Mouse (Mus musculus): ENCODE data around the gene 1810010D01Rik. TPM values are rescaled to one million over a fixed set of nuclear protein-coding genes. Genes with fewer than 3 reads are reported as not detected.

The 1810010D01Rik gene
- total and polyA plus RNA-seq, 3 experiments = 0.37 TPM; not detected in 2

GRCm38 (mm10) chr7:145159283-145160240, 48.4 kb downstream of the 1810010D01Rik start:
- Histone ChIP-seq H3K27ac (no peak overlapping the region), H3K9ac (ENCODE audit: low read depth, low read length) (no peak overlapping the region), H3K36me3 (ENCODE audit: control insufficient read depth, insufficient read depth, low read length) (no peaks in the 10 kb centered on the region), H3K79me2 (replicated peaks; ENCODE audit: control insufficient read depth, insufficient read depth, low read length) (no peaks in the 10 kb centered on the region), H3K4me3 (no peak overlapping the region), H3K27me3 (ENCODE audit: control insufficient read depth, insufficient read depth, low read length) (no peaks in the 10 kb centered on the region), H3K4me1 (ENCODE audit: control insufficient read depth, insufficient read depth, low read length) (no peaks in the 10 kb centered on the region)
- WGBS = 81% methylated on average over 13 of the region's 13 CpGs
- TF ChIP-seq CTCF (IDR thresholded peaks at IDR 0.05) (no peak), EP300 (IDR thresholded peaks at IDR 0.05; ENCODE audit: insufficient read depth, low read depth, low read length) (no peak), POLR2A (IDR thresholded peaks at IDR 0.05; ENCODE audit: insufficient read depth, low read depth, low read length) (no peak)
- DNase-seq = no peak
- intact Hi-C loops (cut with DNase I) = no loop called here

Other genes starting within 250 kb of the 1810010D01Rik start
- gene Tpcn2, start 75.9 kb upstream of the 1810010D01Rik start, total RNA-seq (2021) = 1 to 10 TPM; 1.9 to 3.0 TPM
- 7.9 and 8.7 TPM in 2 replicates for gene Tpcn2, start 75.9 kb upstream of the 1810010D01Rik start, polyA plus RNA-seq (2012; rRNA removed)
- gene Mrgprf, start 92.7 kb upstream of the 1810010D01Rik start, total RNA-seq (2021) = 1 to 10 TPM; 2.9 to 4.0 TPM
- 10.8 and 16.4 TPM in 2 replicates for gene Mrgprf, start 92.7 kb upstream of the 1810010D01Rik start, polyA plus RNA-seq (2012; rRNA removed)
- gene Mrgprd, start 106.7 kb upstream of the 1810010D01Rik start, total RNA-seq (2021) = not detected
- gene Mrgprd, start 106.7 kb upstream of the 1810010D01Rik start, polyA plus RNA-seq (2012; rRNA removed) = not detected in 2 replicates

Measured in heart, adult 2 months (tissue).